In the genomic region with DNA sequence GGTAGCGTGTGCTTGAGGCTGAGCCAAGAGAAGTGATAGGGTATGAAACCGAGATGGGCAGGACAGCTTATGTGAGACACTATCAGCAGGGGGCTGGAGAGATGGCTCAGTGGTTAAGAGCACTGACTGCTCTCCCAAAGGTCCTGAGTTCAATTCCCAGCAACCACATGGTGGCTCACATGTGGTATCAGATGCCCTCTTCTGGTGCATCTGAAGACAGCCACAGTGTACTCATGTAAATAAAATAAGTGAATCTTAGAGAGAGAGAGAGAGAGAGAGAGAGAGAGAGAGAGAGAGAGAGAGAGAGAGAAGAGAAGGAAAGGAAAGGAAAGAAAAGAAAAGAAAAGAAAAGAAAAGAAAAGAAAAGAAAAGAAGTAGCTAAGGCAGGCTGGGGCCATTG, we compare ENCODE assay signal across 10 mouse cellular contexts. TPM values are rescaled to one million over a fixed set of nuclear protein-coding genes. Genes with fewer than 3 reads are reported as not detected.
DNase-seq lines count a peak whose midpoint lies in the region; ATAC-seq and TF ChIP-seq lines count a peak whose summit lies in the region.
"Not testable (repeated sequence)": the region's sequence is repeated elsewhere in the genome, so short reads cannot be mapped to it uniquely, and the experiment has no call there.
"Had no signal": no experiment of that assay in that cellular context is flagged by ENCODE, and none has a peak within 500 bp of the region (broad histone marks: within the 10 kb centered on the region; RNA-seq: fewer than 3 reads in every experiment).

No protein-coding gene starts in this region.

- peaks cover 49 to 80% of the 10 kb centered on the region in 2 experiments for H3K36me3 ChIP-seq in CH12.LX (replicated peaks in 1 of 2; ENCODE audit: control insufficient read depth in 1 of 2, insufficient read depth in 1 of 2, low read length in 1 of 2)
- not testable (repeated sequence) for H3K36me3 ChIP-seq in heart, adult 2 months (ENCODE audit: control insufficient read depth, insufficient read depth, low read length); kidney, postnatal 0 days (ENCODE audit: insufficient read depth, low read length)
- H3K36me3 ChIP-seq in liver, embryonic 14.5 days (replicated peaks; ENCODE audit: control insufficient read depth, insufficient read depth, low read depth): peaks cover 24% of the 10 kb centered on the region
- H3K36me3 ChIP-seq in midbrain, postnatal 0 days (ENCODE audit: insufficient read depth, low read length): peaks cover 14% of the 10 kb centered on the region; the same call in 1 of the 2 replicates
- H3K36me3 ChIP-seq in small intestine, adult 2 months (ENCODE audit: control insufficient read depth, insufficient read depth, low read length): peaks cover 30% of the 10 kb centered on the region

- not testable (repeated sequence) for H3K9me3 ChIP-seq in CH12.LX (replicated peaks; ENCODE audit: low read length); kidney, postnatal 0 days (replicated peaks; ENCODE audit: low read length); liver, embryonic 14.5 days (ENCODE audit: control insufficient read depth, low read length); midbrain, postnatal 0 days (ENCODE audit: low read length)

- dilution Hi-C loops in CH12.LX (cut with MboI; ENCODE audit: extremely low pct_ligation_motif_present, extremely low pct_unique_long_range_greater_than_20kb, low sequenced_read_pairs): not testable (repeated sequence)

- intact Hi-C loops in heart, adult 2 months (cut with DNase I): loop anchor here (5.0 kb wide), 1 partner anchor 87 kb away; no protein-coding TSS in a partner anchor

- not testable (repeated sequence) for H3K4me2 ChIP-seq in CH12.LX (ENCODE audit: insufficient read depth, low read depth, poor library complexity, severe bottlenecking); kidney, postnatal 0 days (ENCODE audit: low read length); liver, embryonic 14.5 days (ENCODE audit: low read depth); midbrain, postnatal 0 days (ENCODE audit: low read depth, low read length, poor library complexity, severe bottlenecking)

- TF ChIP-seq POLR2A in CH12.LX (IDR thresholded peaks at IDR 0.05; ENCODE audit: low read depth, low read length); heart, adult 2 months (IDR thresholded peaks at IDR 0.05; ENCODE audit: insufficient read depth, low read depth, low read length); small intestine, adult 2 months (IDR thresholded peaks at IDR 0.05; ENCODE audit: low read depth, low read length): not testable (repeated sequence)

- DNase-seq in 416B (ENCODE audit: low read depth): peak; percentile 24
- not testable (repeated sequence) for DNase-seq in CH12.LX (ENCODE audit: extremely low read depth); heart, adult 2 months; kidney, postnatal 0 days (ENCODE audit: low spot score); liver, embryonic 14.5 days (ENCODE audit: low read depth in 3 of 3, low spot score in 3 of 3); midbrain, postnatal 0 days (ENCODE audit: low spot score)
- peak; percentile 29 for DNase-seq in induced T-regulatory cell, adult 2 months (ENCODE audit: low read depth)

- H3K4me1 ChIP-seq in CH12.LX (ENCODE audit: control insufficient read depth in 1 of 2, insufficient read depth in 2 of 2): peaks cover 0 to 19% of the 10 kb centered on the region in 2 experiments; a peak in 1 of 4 replicates
- not testable (repeated sequence) for H3K4me1 ChIP-seq in heart, adult 2 months (ENCODE audit: control insufficient read depth, insufficient read depth, low read length); kidney, postnatal 0 days (replicated peaks; ENCODE audit: insufficient read depth, low read length); liver, embryonic 14.5 days (replicated peaks; ENCODE audit: control insufficient read depth in 2 of 2, insufficient read depth in 2 of 2, low read length in 1 of 2); midbrain, postnatal 0 days (ENCODE audit: insufficient read depth, low read length); small intestine, adult 2 months (ENCODE audit: control insufficient read depth, insufficient read depth, insufficient read length, low read length)

- H3K79me2 ChIP-seq in CH12.LX (replicated peaks; ENCODE audit: control insufficient read depth, extremely low read depth, insufficient read depth, poor library complexity, severe bottlenecking); heart, adult 2 months (replicated peaks; ENCODE audit: control insufficient read depth, insufficient read depth, low read length): not testable (repeated sequence)

- not testable (repeated sequence) for H3K9ac ChIP-seq in CH12.LX (ENCODE audit: insufficient read depth, low read depth); heart, adult 2 months (ENCODE audit: low read depth, low read length); kidney, postnatal 0 days (ENCODE audit: low read depth, low read length); liver, embryonic 14.5 days (replicated peaks); midbrain, postnatal 0 days (replicated peaks; ENCODE audit: low read length, poor library complexity, severe bottlenecking)

- H3K27me3 ChIP-seq in CH12.LX (replicated peaks); heart, adult 2 months (ENCODE audit: control insufficient read depth, insufficient read depth, low read length); kidney, postnatal 0 days (ENCODE audit: insufficient read depth, low read length); liver, embryonic 14.5 days (ENCODE audit: control insufficient read depth, insufficient read depth, low read length); midbrain, postnatal 0 days (ENCODE audit: insufficient read depth, low read length); small intestine, adult 2 months (ENCODE audit: control insufficient read depth, insufficient read depth, low read length): not testable (repeated sequence)

- WGBS in heart, adult 2 months: 62% methylated on average over 2 of the region's 2 CpGs
- 81% methylated on average over 2 of the region's 2 CpGs for WGBS in kidney, postnatal 0 days
- 66% methylated on average over 2 of the region's 2 CpGs for WGBS in liver, embryonic 14.5 days (ENCODE audit: insufficient replicate concordance)
- 81% methylated on average over 2 of the region's 2 CpGs for WGBS in midbrain, postnatal 0 days
- WGBS in small intestine, adult 2 months: 70% methylated on average over 2 of the region's 2 CpGs

- H3K4me3 ChIP-seq in CH12.LX (replicated peaks in 1 of 3; ENCODE audit: low read depth in 2 of 3, low read length in 2 of 3, poor library complexity in 1 of 3); heart, adult 2 months; kidney, postnatal 0 days (replicated peaks; ENCODE audit: low read depth, low read length); liver, embryonic 14.5 days (ENCODE audit: insufficient read depth in 1 of 2, low read depth in 2 of 2, low read length in 2 of 2); midbrain, postnatal 0 days (ENCODE audit: low read depth, low read length); small intestine, adult 2 months (ENCODE audit: low read depth, low read length): not testable (repeated sequence)

- peak in 1 of 2 experiments; percentile 57; a peak in 2 of 4 replicates for TF ChIP-seq CTCF in CH12.LX (conservative IDR thresholded peaks at IDR 0.05 in 1 of 2, IDR thresholded peaks at IDR 0.05 in 1 of 2; ENCODE audit: low read depth in 2 of 2, low read length in 2 of 2)
- peak; percentile 35 for TF ChIP-seq CTCF in heart, adult 2 months (IDR thresholded peaks at IDR 0.05)
- TF ChIP-seq CTCF in kidney, postnatal 0 days (IDR thresholded peaks at IDR 0.05; ENCODE audit: low read depth): peak; percentile 36
- TF ChIP-seq CTCF in liver, embryonic 14.5 days (IDR thresholded peaks at IDR 0.05; ENCODE audit: low read depth): peak; percentile 14; the same call in 1 of the 2 replicates
- TF ChIP-seq CTCF in midbrain, postnatal 0 days (IDR thresholded peaks at IDR 0.05): peak; percentile 27; the same call in 1 of the 2 replicates
- peak; percentile 29; the same call in 1 of the 2 replicates for TF ChIP-seq CTCF in small intestine, adult 2 months (IDR thresholded peaks at IDR 0.05; ENCODE audit: extremely low read depth, insufficient read length, insufficient replicate concordance, low read depth, low read length)

- in situ Hi-C loops in CH12.LX (cut with MboI; ENCODE audit: low pct_ligation_motif_present, low pct_unique_long_range_greater_than_20kb, low sequenced_read_pairs): loop anchor here (5.0 kb wide), 1 partner anchor 63 kb away; no protein-coding TSS in a partner anchor

- not testable (repeated sequence) for H3K27ac ChIP-seq in CH12.LX (ENCODE audit: insufficient read depth, low read depth); heart, adult 2 months; kidney, postnatal 0 days; liver, embryonic 14.5 days; midbrain, postnatal 0 days (ENCODE audit: low read depth, low read length); small intestine, adult 2 months (ENCODE audit: insufficient read depth, low read depth, low read length)

- not testable (repeated sequence) for ATAC-seq in kidney, postnatal 0 days (replicated peaks; ENCODE audit: low FRiP score, low read depth); liver, embryonic 14.5 days (ENCODE audit: insufficient read depth); midbrain, postnatal 0 days (ENCODE audit: low FRiP score)

- not testable (repeated sequence) for TF ChIP-seq EP300 in CH12.LX (IDR thresholded peaks at IDR 0.05; ENCODE audit: low read length); heart, adult 2 months (IDR thresholded peaks at IDR 0.05; ENCODE audit: insufficient read depth, low read depth, low read length); liver, embryonic 14.5 days (IDR thresholded peaks at IDR 0.05; ENCODE audit: low read depth)

- peak; percentile 38 for TF ChIP-seq RAD21 in CH12.LX (IDR thresholded peaks at IDR 0.05; ENCODE audit: low read depth, low read length)

RNA-seq across cellular contexts. Expression of gene Herpud1, which starts 13.7 kb away (rescaled TPM):
- total RNA-seq in CH12.LX (2012; rRNA removed) (172 and 206 TPM in 2 replicates), CH12.LX (2014; rRNA removed) (243 and 257 TPM in 2 replicates)
- polyA plus RNA-seq in CH12.LX (2012; ENCODE audit: insufficient read length, low read depth): 116 and 124 TPM in 2 replicates
- total RNA-seq in heart, adult 2 months (2021): 100 to 1,000 TPM; 216 to 349 TPM
- 272 and 285 TPM in 2 replicates for polyA plus RNA-seq in heart, adult 2 months (2012; rRNA removed)
- polyA plus RNA-seq in kidney, postnatal 0 days (2015; fragmentation: Nextera tagmentation; extraction: Ambion mirVana): 95.8 and 100 TPM in 2 replicates
- 41.8 and 46.7 TPM in 2 replicates for polyA plus RNA-seq in liver, embryonic 14.5 days (2012; rRNA removed)
- 83.2 and 86.5 TPM in 2 replicates for polyA plus RNA-seq in liver, embryonic 14.5 days (2014; fragmentation: Nextera tagmentation; extraction: Ambion mirVana)
- 86.1 and 87.1 TPM in 2 replicates for total RNA-seq in midbrain, postnatal 0 days (2014; rRNA removed)
- 71.0 and 80.4 TPM in 2 replicates for polyA plus RNA-seq in midbrain, postnatal 0 days (2015; fragmentation: Nextera tagmentation; extraction: Ambion mirVana)
- polyA plus RNA-seq in small intestine, adult 2 months (2012; rRNA removed): 302 and 331 TPM in 2 replicates

RNA-seq across cellular contexts. Expression of gene Nlrc5, which starts 34.2 kb away (rescaled TPM):
- total RNA-seq in CH12.LX (2012; rRNA removed) (58.6 and 73.0 TPM in 2 replicates), CH12.LX (2014; rRNA removed) (58.1 and 60.2 TPM in 2 replicates)
- polyA plus RNA-seq in CH12.LX (2012; ENCODE audit: insufficient read length, low read depth): 72.5 and 75.2 TPM in 2 replicates
- 1 to 10 TPM; 2.3 to 3.7 TPM for total RNA-seq in heart, adult 2 months (2021)
- 3.7 and 4.9 TPM in 2 replicates for polyA plus RNA-seq in heart, adult 2 months (2012; rRNA removed)
- polyA plus RNA-seq in kidney, postnatal 0 days (2015; fragmentation: Nextera tagmentation; extraction: Ambion mirVana): 0.23 and 0.28 TPM in 2 replicates
- 0.10 and 0.22 TPM in 2 replicates for polyA plus RNA-seq in liver, embryonic 14.5 days (2012; rRNA removed)
- 0.09 and 0.18 TPM in 2 replicates for polyA plus RNA-seq in liver, embryonic 14.5 days (2014; fragmentation: Nextera tagmentation; extraction: Ambion mirVana)
- total RNA-seq in midbrain, postnatal 0 days (2014; rRNA removed): 0.22 and 1.7 TPM in 2 replicates
- 0.56 and 0.63 TPM in 2 replicates for polyA plus RNA-seq in midbrain, postnatal 0 days (2015; fragmentation: Nextera tagmentation; extraction: Ambion mirVana)
- 3.4 and 7.4 TPM in 2 replicates for polyA plus RNA-seq in small intestine, adult 2 months (2012; rRNA removed)
- polyA plus RNA-seq: embryonic facial prominence, embryonic 10.5 days; heart, embryonic 10.5 days had no signal
